Mouse (Mus musculus): ENCODE data around the gene Dffb. TPM values are rescaled to one million over a fixed set of nuclear protein-coding genes. Genes with fewer than 3 reads are reported as not detected.
A peak's percentile ranks its signal among the peaks of the same experiment; 100 is the strongest.
"Not testable (repeated sequence)": the region's sequence is repeated elsewhere in the genome, so short reads cannot be mapped to it uniquely, and the experiment has no call there.

Dffb gene
- total and polyA plus RNA-seq, 2 experiments from 2014 or later = 8.6 to 22.7 TPM

- no peak for TF ChIP-seq CTCF (IDR thresholded peaks at IDR 0.05; ENCODE audit: low read depth)
- no peak overlapping the region for H3K9ac ChIP-seq
- DNase-seq (no peak), ATAC-seq (peak; percentile 29; the same call in 1 of the 2 replicates)
- no peak overlapping the region for H3K4me3 ChIP-seq (ENCODE audit: low read depth, low read length)
- 0 out of 2 replicates have a peak, but pooled peaks cover 6% of the 10 kb centered on the region for H3K27me3 ChIP-seq (ENCODE audit: insufficient read depth, low read length)
- H3K4me2 ChIP-seq (ENCODE audit: low read depth) = no peak overlapping the region
- no peaks in the 10 kb centered on the region for H3K9me3 ChIP-seq (ENCODE audit: low read length)
- peaks cover 5% of the 10 kb centered on the region; the same call in 1 of the 2 replicates for H3K4me1 ChIP-seq (ENCODE audit: insufficient read depth)
- WGBS = 28% methylated on average over 11 of the region's 11 CpGs
- H3K27ac ChIP-seq (ENCODE audit: low read depth, low read length) = no peak overlapping the region
- no peaks in the 10 kb centered on the region for H3K36me3 ChIP-seq (ENCODE audit: insufficient read depth)
Observed at GRCm38 (mm10) chr4:153928772-153929299, 46.1 kb downstream of the Dffb start.

- WGBS = 33% methylated on average over 4 of the region's 4 CpGs
- H3K36me3 ChIP-seq (ENCODE audit: insufficient read depth); H3K4me3 ChIP-seq (ENCODE audit: low read depth, low read length); H3K9ac ChIP-seq; ATAC-seq; H3K27me3 ChIP-seq (ENCODE audit: insufficient read depth, low read length); H3K9me3 ChIP-seq (ENCODE audit: low read length); H3K27ac ChIP-seq (ENCODE audit: low read depth, low read length); DNase-seq; H3K4me1 ChIP-seq (ENCODE audit: insufficient read depth); H3K4me2 ChIP-seq (ENCODE audit: low read depth): not testable (repeated sequence)
- peak; percentile 32 for TF ChIP-seq CTCF (IDR thresholded peaks at IDR 0.05; ENCODE audit: low read depth)
Observed at GRCm38 (mm10) chr4:153922090-153922489, 52.8 kb downstream of the Dffb start.

- Histone ChIP-seq H3K4me1 (ENCODE audit: insufficient read depth) (peaks cover 10% of the 10 kb centered on the region), H3K27ac (ENCODE audit: low read depth, low read length) (no peak overlapping the region), H3K27me3 (ENCODE audit: insufficient read depth, low read length) (no peaks in the 10 kb centered on the region; the same call in 1 of the 2 replicates), H3K9me3 (ENCODE audit: low read length) (no peaks in the 10 kb centered on the region), H3K36me3 (ENCODE audit: insufficient read depth) (no peaks in the 10 kb centered on the region), H3K4me2 (ENCODE audit: low read depth) (no peak overlapping the region), H3K4me3 (ENCODE audit: low read depth, low read length) (no peak overlapping the region), H3K9ac (no peak overlapping the region)
- DNase-seq (peak; percentile 27), ATAC-seq (peak; percentile 35; the same call in 1 of the 2 replicates)
- WGBS = 31% methylated on average over 9 of the region's 9 CpGs
- TF ChIP-seq CTCF (IDR thresholded peaks at IDR 0.05; ENCODE audit: low read depth) = no peak
Observed at GRCm38 (mm10) chr4:153920517-153921233, 54.3 kb downstream of the Dffb start.

- peak; percentile 83 for DNase-seq
- Histone ChIP-seq H3K4me3 (ENCODE audit: low read depth, low read length) (no peak overlapping the region), H3K4me1 (ENCODE audit: insufficient read depth) (peaks cover 10% of the 10 kb centered on the region), H3K9me3 (ENCODE audit: low read length) (no peaks in the 10 kb centered on the region), H3K27ac (ENCODE audit: low read depth, low read length) (peak overlapping the region; percentile 64), H3K27me3 (ENCODE audit: insufficient read depth, low read length) (no peaks in the 10 kb centered on the region), H3K36me3 (ENCODE audit: insufficient read depth) (no peaks in the 10 kb centered on the region), H3K4me2 (ENCODE audit: low read depth) (0 out of 2 replicates have a peak overlapping the region, but pooled peaks have one; percentile 8), H3K9ac (no peak overlapping the region)
- 39% methylated on average over 8 of the region's 8 CpGs for WGBS
- TF ChIP-seq CTCF (IDR thresholded peaks at IDR 0.05; ENCODE audit: low read depth) = no peak
- ATAC-seq = peak; percentile 83
Observed at GRCm38 (mm10) chr4:153917773-153918500, 57.0 kb downstream of the Dffb start.

Other genes starting within 250 kb of the Dffb start
- gene A430005L14Rik, start 17.9 kb downstream of the Dffb start, total RNA-seq (2014; rRNA removed) = 38.6 and 46.4 TPM in 2 replicates
- gene A430005L14Rik, start 17.9 kb downstream of the Dffb start, polyA plus RNA-seq (2015; fragmentation: Nextera tagmentation; extraction: Ambion mirVana) = 47.6 and 50.9 TPM in 2 replicates
- gene Cep104, start 68 bp upstream of the Dffb start, total RNA-seq (2014; rRNA removed) = 9.2 and 10.5 TPM in 2 replicates
- gene Cep104, start 68 bp upstream of the Dffb start, polyA plus RNA-seq (2015; fragmentation: Nextera tagmentation; extraction: Ambion mirVana) = 7.7 and 9.9 TPM in 2 replicates
- gene Lrrc47, start 36.6 kb upstream of the Dffb start, total RNA-seq (2014; rRNA removed) = 21.9 and 27.4 TPM in 2 replicates
- 19.4 and 20.5 TPM in 2 replicates for gene Lrrc47, start 36.6 kb upstream of the Dffb start, polyA plus RNA-seq (2015; fragmentation: Nextera tagmentation; extraction: Ambion mirVana)
- 8.5 and 10.2 TPM in 2 replicates for gene Smim1, start 51.1 kb upstream of the Dffb start, total RNA-seq (2014; rRNA removed)
- 7.2 TPM in 2 replicates for gene Smim1, start 51.1 kb upstream of the Dffb start, polyA plus RNA-seq (2015; fragmentation: Nextera tagmentation; extraction: Ambion mirVana)
- gene Ccdc27, start 67.6 kb upstream of the Dffb start, total RNA-seq (2014; rRNA removed) = not detected in 2 replicates
- gene Ccdc27, start 67.6 kb upstream of the Dffb start, polyA plus RNA-seq (2015; fragmentation: Nextera tagmentation; extraction: Ambion mirVana) = not detected in 2 replicates
- 2.2 and 3.9 TPM in 2 replicates for gene Trp73, start 165.1 kb upstream of the Dffb start, total RNA-seq (2014; rRNA removed)
- 3.5 and 4.1 TPM in 2 replicates for gene Trp73, start 165.1 kb upstream of the Dffb start, polyA plus RNA-seq (2015; fragmentation: Nextera tagmentation; extraction: Ambion mirVana)
- 44.1 and 44.4 TPM in 2 replicates for gene Wrap73, start 167.2 kb upstream of the Dffb start, total RNA-seq (2014; rRNA removed)
- 37.6 and 42.7 TPM in 2 replicates for gene Wrap73, start 167.2 kb upstream of the Dffb start, polyA plus RNA-seq (2015; fragmentation: Nextera tagmentation; extraction: Ambion mirVana)
- gene Tprgl, start 185.5 kb upstream of the Dffb start, total RNA-seq (2014; rRNA removed) = 185 and 202 TPM in 2 replicates
- gene Tprgl, start 185.5 kb upstream of the Dffb start, polyA plus RNA-seq (2015; fragmentation: Nextera tagmentation; extraction: Ambion mirVana) = 223 and 224 TPM in 2 replicates
- 22.2 and 36.5 TPM in 2 replicates for gene Megf6, start 195.6 kb upstream of the Dffb start, total RNA-seq (2014; rRNA removed)
- 5.6 and 7.7 TPM in 2 replicates for gene Megf6, start 195.6 kb upstream of the Dffb start, polyA plus RNA-seq (2015; fragmentation: Nextera tagmentation; extraction: Ambion mirVana)

Measured in forebrain, postnatal 0 days (tissue).